Mouse (Mus musculus) brain, embryonic 14.5 days (tissue): ENCODE results near the gene Trp53tg5.

Experiments
- CTCF ChIP-seq: fragments of 200-500 bp; IDR thresholded peaks from 2 replicates; pipeline ENCODE4 v1.5.1; 2012; ENCODE audit warnings: inconsistent platforms, mild to moderate bottlenecking, moderate library complexity, borderline replicate concordance; ENCODE audit not compliant: insufficient read depth, insufficient read length; ENCODE audit errors: extremely low read depth
- POLR2A ChIP-seq: fragments of 200-500 bp; IDR thresholded peaks from 2 replicates; pipeline ENCODE4 v1.6.1; 2012; ENCODE audit warnings: mild to moderate bottlenecking, inconsistent platforms, borderline replicate concordance; ENCODE audit not compliant: poor library complexity, insufficient read depth, insufficient read length, severe bottlenecking; ENCODE audit errors: extremely low read depth

DNA sequence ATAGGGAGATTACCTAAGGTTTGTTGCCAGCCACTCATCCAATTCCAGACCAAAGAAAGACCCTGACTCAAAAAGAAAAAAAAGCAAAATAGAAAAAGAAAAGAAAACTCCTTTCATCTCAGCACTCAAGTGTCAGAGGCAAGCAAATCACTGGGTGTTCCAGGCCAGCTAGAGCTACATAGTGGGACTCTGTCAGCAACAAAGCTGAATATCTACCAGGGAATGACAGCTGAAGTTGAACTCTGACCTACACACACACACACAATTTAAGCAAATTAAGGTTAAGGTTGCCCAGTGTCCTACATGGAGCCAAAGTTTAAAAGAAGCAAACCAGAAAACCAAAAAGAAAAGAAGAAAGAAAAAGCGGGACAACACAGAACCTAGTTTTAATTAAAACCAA, 25.4 kb downstream of the Trp53tg5 start:
- no peak for TF ChIP-seq CTCF
- TF ChIP-seq POLR2A: no peak
